Mouse (Mus musculus) liver, embryonic 14.5 days (tissue): Measurements from ENCODE around the gene Minos1. TPM values are rescaled to one million over a fixed set of nuclear protein-coding genes. Genes with fewer than 3 reads are reported as not detected.

Experiments used
- ATAC-seq: fragments of 200-750 bp; cut with Nextera tagmentation; 2 replicates; pipeline ENCODE4 v1.8.0; 2017; ENCODE audit warnings: moderate number of reproducible peaks, mild to moderate bottlenecking, moderate library complexity; ENCODE audit not compliant: insufficient read depth
- DNase-seq, 3 experiments: peaks; one replicate each; pipeline ENCODE4 v3.0.0-alpha.2; 2012 to 2013; ENCODE audit warnings: low read depth in 3 of 3, low spot score in 3 of 3
- H3K27ac ChIP-seq: fragments of 300-500 bp; sonication (generic); 2 replicates; pipeline ENCODE4 v1.5.1; 2014; ENCODE audit warnings: moderate library complexity, mild to moderate bottlenecking, control low read depth, inconsistent platforms
- H3K27me3 ChIP-seq: fragments of 300-500 bp; sonication (generic); 2 replicates; pipeline ENCODE4 v1.6.1; 2014; ENCODE audit warnings: mild to moderate bottlenecking, low read length, moderate library complexity; ENCODE audit not compliant: control insufficient read depth, insufficient read depth
- H3K36me3 ChIP-seq: fragments of 300-500 bp; sonication (generic); replicated peaks from 2 replicates; pipeline ENCODE4 v1.6.1; 2014; ENCODE audit warnings: low read depth; ENCODE audit not compliant: control insufficient read depth, insufficient read depth
- H3K4me1 ChIP-seq, 2 experiments: fragments of 200-500 bp in 1 of 2; fragments of 300-500 bp in 1 of 2; sonication (generic) in 1 of 2; replicated peaks; 2 replicates each; pipeline ENCODE4 v1.6.1; 2012 to 2014; ENCODE audit warnings: antibody characterized with exemption in 1 of 2, inconsistent platforms in 1 of 2, low read length in 1 of 2; ENCODE audit not compliant: control insufficient read depth in 2 of 2, insufficient read depth in 2 of 2
- H3K4me2 ChIP-seq: fragments of 300-500 bp; sonication (generic); 2 replicates; pipeline ENCODE4 v1.6.1; 2014; ENCODE audit warnings: low read depth, mild to moderate bottlenecking, control low read depth, moderate library complexity
- H3K4me3 ChIP-seq, 2 experiments: fragments of 200-500 bp in 1 of 2; fragments of 300-500 bp in 1 of 2; sonication (generic) in 1 of 2; 2 replicates each; pipeline ENCODE4 v1.5.1; 2012 to 2014; ENCODE audit warnings: low read depth in 2 of 2, low read length in 2 of 2, mild to moderate bottlenecking in 2 of 2, control low read depth in 1 of 2, inconsistent platforms in 1 of 2, moderate library complexity in 1 of 2; ENCODE audit not compliant: insufficient read depth in 1 of 2
- H3K9ac ChIP-seq: fragments of 300-500 bp; sonication (generic); replicated peaks from 2 replicates; pipeline ENCODE4 v1.6.1; 2014; ENCODE audit warnings: mild to moderate bottlenecking, control low read depth, moderate library complexity
- H3K9me3 ChIP-seq: fragments of 300-500 bp; sonication (generic); 2 replicates; pipeline ENCODE4 v1.6.1; 2016; ENCODE audit warnings: low read length, mixed read lengths; ENCODE audit not compliant: control insufficient read depth
- CTCF ChIP-seq: IDR thresholded peaks from 2 replicates; pipeline ENCODE4 v1.5.1; 2016; ENCODE audit warnings: antibody characterized with exemption, low read depth, control low read depth
- EP300 ChIP-seq: IDR thresholded peaks from 2 replicates; pipeline ENCODE4 v1.6.1; 2016; ENCODE audit warnings: antibody characterized with exemption, low read depth
- WGBS: fragments of 180-500 bp; shearing (Covaris S2); extraction: QIAGEN DNeasy Blood & Tissue Kit; methylation state at CpG from one replicate; pipeline ENCODE4 v1.1.7; 2014; ENCODE audit not compliant: insufficient replicate concordance; 5-methylcytosine and 5-hydroxymethylcytosine counted together
- polyA plus RNA-seq, 2 experiments: library from polyadenylated mRNA; depleted of rRNA in 1 of 2; stranded (reverse) in 1 of 2; unstranded in 1 of 2; fragments of >200 nt; fragmentation: Nextera tagmentation in 1 of 2; extraction: Ambion mirVana in 1 of 2; gene quantifications; 2 replicates each; pipeline versions ENCODE4 v1.2.1 to v1.2.3; 2012 to 2014

Gene Minos1
- polyA plus RNA-seq, 2 experiments, result 94.0 to 424 TPM

DNA sequence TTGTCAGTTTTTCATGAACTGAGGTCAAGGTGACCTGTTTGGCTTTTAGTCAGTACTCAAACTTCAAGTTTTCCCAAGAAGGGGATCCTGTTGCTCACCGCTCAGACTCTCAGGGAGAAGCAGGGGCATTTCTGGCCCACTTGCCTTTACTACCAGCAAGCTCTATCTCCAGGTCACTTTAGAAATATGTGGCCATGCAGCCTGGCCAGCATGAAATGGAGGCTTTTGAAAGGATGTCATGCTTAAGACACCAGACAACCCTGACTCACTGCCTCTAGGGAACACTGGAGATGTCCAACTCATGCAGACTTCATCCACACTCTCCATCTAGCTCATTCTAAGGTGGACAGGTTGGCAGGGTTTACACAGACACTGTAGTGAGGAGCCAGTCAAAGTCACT lies 25.5 kb downstream of the Minos1 start:
- H3K9ac ChIP-seq, result no peak overlapping the region
- no peaks in the 10 kb centered on the region for H3K27me3 ChIP-seq
- peaks cover 16% of the 10 kb centered on the region for H3K36me3 ChIP-seq
- TF ChIP-seq EP300 (no peak), CTCF (no peak)
- H3K9me3 ChIP-seq, result no peaks in the 10 kb centered on the region
- no peak for DNase-seq
- H3K27ac ChIP-seq, result no peak overlapping the region
- H3K4me1 ChIP-seq, result peaks cover 0 to 10% of the 10 kb centered on the region in 2 experiments; a peak in 3 of 4 replicates
- 91% methylated on average over 1 of the region's 1 CpGs for WGBS
- no peak for ATAC-seq
- no peak overlapping the region for H3K4me2 ChIP-seq
- no peak overlapping the region for H3K4me3 ChIP-seq

DNA sequence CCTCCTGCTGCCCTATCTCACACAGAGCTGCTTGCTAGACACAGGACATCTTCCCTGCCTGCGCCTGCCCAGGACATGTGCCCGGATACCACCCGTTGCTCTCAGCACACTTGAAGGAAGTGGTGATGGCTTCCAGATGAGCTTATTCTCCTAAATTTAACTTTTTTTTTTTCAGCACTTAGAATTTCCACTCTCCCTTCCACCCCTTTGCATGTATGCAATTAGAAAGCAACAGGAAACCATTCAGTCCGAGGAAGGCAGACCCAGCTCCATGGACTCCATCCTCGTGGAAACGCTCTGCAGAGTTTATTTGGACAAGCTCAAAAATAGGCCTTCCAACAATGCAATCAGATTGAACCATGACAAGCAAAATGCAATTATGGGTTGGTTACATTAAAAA lies 29.4 kb downstream of the Minos1 start:
- Histone ChIP-seq H3K4me2 (no peak overlapping the region), H3K27ac (no peak overlapping the region), H3K4me3 (no peak overlapping the region), H3K27me3 (no peaks in the 10 kb centered on the region), H3K36me3 (peaks cover 16% of the 10 kb centered on the region), H3K4me1 (no peaks in the 10 kb centered on the region), H3K9ac (no peak overlapping the region), H3K9me3 (no peaks in the 10 kb centered on the region)
- ATAC-seq (no peak), DNase-seq (no peak)
- TF ChIP-seq CTCF (no peak), EP300 (no peak)
- 83% methylated on average over 6 of the region's 6 CpGs for WGBS

DNA sequence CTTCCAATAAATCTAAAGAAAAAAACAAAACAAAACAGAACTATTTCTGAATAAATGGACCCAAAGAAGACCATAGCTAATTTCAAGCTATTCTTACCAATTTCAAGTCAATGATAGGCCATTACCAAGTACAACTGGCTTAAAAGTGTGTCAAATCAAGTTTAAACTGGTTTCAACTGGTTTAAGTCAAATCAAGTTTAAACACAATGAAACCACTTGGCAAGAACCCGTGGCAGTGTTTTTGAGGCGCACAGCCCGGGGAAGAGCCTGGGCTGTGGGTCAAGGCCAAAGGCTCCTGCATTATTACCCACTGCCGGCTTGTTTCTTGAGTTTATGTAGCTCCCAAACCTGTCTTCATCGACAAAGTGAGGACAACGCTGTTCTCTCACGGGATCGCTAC lies 30.6 kb downstream of the Minos1 start:
- no peaks in the 10 kb centered on the region for H3K4me1 ChIP-seq
- H3K36me3 ChIP-seq, result peaks cover 16% of the 10 kb centered on the region
- no peaks in the 10 kb centered on the region for H3K27me3 ChIP-seq
- H3K4me2 ChIP-seq, result no peak overlapping the region
- DNase-seq, result no peak
- ATAC-seq, result no peak
- no peak overlapping the region for H3K27ac ChIP-seq
- no peak overlapping the region for H3K4me3 ChIP-seq
- no peak for TF ChIP-seq CTCF
- no peak for TF ChIP-seq EP300
- 86% methylated on average over 8 of the region's 8 CpGs for WGBS
- H3K9ac ChIP-seq, result no peak overlapping the region
- H3K9me3 ChIP-seq, result no peaks in the 10 kb centered on the region

DNA sequence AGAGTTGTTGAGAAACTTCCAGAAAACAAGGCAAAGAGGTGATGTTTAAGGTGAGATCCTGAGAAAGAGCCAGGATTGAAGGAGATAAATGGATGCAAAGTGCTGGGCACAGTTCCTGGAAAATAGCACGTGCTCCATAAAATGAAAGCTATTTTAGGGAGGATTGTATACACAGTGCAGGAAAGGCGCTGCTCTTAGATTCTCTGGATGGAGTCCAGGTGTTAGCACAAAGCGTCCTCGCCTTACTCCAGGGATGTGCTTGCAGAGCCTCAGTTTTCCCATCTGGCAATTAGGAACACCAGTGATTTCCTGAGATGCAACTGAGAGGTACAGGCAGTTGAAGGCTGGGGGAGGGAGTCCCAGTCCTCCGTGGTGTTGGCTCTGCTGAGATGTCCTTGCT lies 34.7 kb downstream of the Minos1 start:
- ATAC-seq, result no peak
- Histone ChIP-seq H3K36me3 (no peaks in the 10 kb centered on the region), H3K9me3 (no peaks in the 10 kb centered on the region), H3K27me3 (peaks cover 30% of the 10 kb centered on the region), H3K27ac (no peak overlapping the region), H3K4me2 (no peak overlapping the region), H3K4me3 (no peak overlapping the region), H3K4me1 (no peaks in the 10 kb centered on the region), H3K9ac (no peak overlapping the region)
- no peak for DNase-seq
- TF ChIP-seq CTCF (no peak), EP300 (no peak)
- WGBS, result 56% methylated on average over 5 of the region's 5 CpGs

DNA sequence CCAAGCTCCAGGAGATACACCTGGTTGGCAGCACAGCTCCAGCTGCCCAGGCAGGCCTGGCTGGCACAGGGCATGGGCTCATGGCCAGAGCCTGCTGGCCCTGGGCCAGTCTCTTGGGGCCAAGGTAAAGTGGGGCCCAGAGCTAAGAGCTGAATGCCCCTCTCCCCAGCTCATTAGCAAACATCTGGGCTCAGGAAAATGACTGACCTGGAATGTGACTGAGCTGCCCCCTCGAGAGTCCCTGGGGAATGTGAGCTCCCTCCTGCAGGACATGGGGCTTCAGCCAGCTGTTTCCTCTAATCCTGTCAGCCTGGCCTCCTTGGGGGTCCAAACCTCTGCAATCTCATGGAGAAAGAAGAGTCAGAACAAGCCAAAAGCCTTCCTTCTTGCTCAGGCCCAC lies 35.5 kb downstream of the Minos1 start:
- TF ChIP-seq CTCF, result no peak
- TF ChIP-seq EP300, result no peak
- Histone ChIP-seq H3K4me3 (no peak overlapping the region), H3K9ac (no peak overlapping the region), H3K27ac (no peak overlapping the region), H3K9me3 (no peaks in the 10 kb centered on the region), H3K36me3 (no peaks in the 10 kb centered on the region), H3K27me3 (peaks cover 38% of the 10 kb centered on the region), H3K4me1 (no peaks in the 10 kb centered on the region), H3K4me2 (no peak overlapping the region)
- DNase-seq (no peak), ATAC-seq (no peak)
- WGBS, result 30% methylated on average over 1 of the region's 1 CpGs
